Mouse (Mus musculus): ENCODE data around the gene Tns2. TPM values are rescaled to one million over a fixed set of nuclear protein-coding genes. Genes with fewer than 3 reads are reported as not detected.
A peak's percentile ranks its signal among the peaks of the same experiment; 100 is the strongest.

Gene Tns2
- polyA plus RNA-seq, 1 experiment from 2014 or later, result 48.3 TPM

DNA sequence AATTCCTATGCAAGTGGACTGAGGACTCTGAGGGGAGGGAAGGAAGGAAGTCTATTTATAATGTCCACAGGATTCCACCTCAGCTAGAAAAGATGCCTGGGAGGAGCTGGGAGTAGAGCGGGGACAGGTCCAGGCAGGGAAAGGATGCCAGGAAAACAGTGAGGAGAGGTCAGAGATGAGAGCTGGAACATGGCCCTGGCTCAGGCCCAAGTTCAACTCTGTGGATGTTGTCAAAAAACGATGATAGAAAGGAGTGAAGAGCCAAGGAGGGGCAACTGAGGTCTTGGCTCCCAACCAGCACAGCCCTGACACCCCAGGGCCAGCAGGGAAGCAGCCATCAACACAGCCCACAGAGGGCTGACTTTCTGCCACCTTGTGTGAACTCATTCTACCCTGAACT lies 26.1 kb downstream of the Tns2 start:
- 36% methylated on average over 2 of the region's 2 CpGs for WGBS
- Histone ChIP-seq H3K4me2 (no peak overlapping the region), H3K9ac (no peak overlapping the region), H3K9me3 (ENCODE audit: low read depth, low read length) (no peaks in the 10 kb centered on the region), H3K27me3 (ENCODE audit: insufficient read depth, low read length) (no peaks in the 10 kb centered on the region), H3K27ac (ENCODE audit: low read depth) (peak overlapping the region; percentile 33; the same call in 1 of the 2 replicates), H3K4me1 (ENCODE audit: insufficient read depth) (no peaks in the 10 kb centered on the region), H3K36me3 (ENCODE audit: insufficient read depth) (peaks cover 70% of the 10 kb centered on the region), H3K4me3 (ENCODE audit: low read depth, low read length) (no peak overlapping the region)
- no peak; the same call in 1 of the 2 replicates for ATAC-seq (ENCODE audit: insufficient read depth)
- DNase-seq, result peak; percentile 39
- TF ChIP-seq CTCF (IDR thresholded peaks at IDR 0.05; ENCODE audit: low read depth), result no peak

GRCm38 (mm10) chr15:102133314-102133713 lies 33.1 kb downstream of the Tns2 start:
- Histone ChIP-seq H3K9me3 (ENCODE audit: low read depth, low read length) (no peaks in the 10 kb centered on the region), H3K4me1 (ENCODE audit: insufficient read depth) (peaks cover 11% of the 10 kb centered on the region; the same call in 1 of the 2 replicates), H3K27ac (ENCODE audit: low read depth) (no peak overlapping the region), H3K36me3 (ENCODE audit: insufficient read depth) (peaks cover 47% of the 10 kb centered on the region), H3K4me2 (no peak overlapping the region), H3K27me3 (ENCODE audit: insufficient read depth, low read length) (no peaks in the 10 kb centered on the region), H3K4me3 (ENCODE audit: low read depth, low read length) (no peak overlapping the region), H3K9ac (no peak overlapping the region)
- no peak for DNase-seq
- 65% methylated on average over 9 of the region's 9 CpGs for WGBS
- ATAC-seq (ENCODE audit: insufficient read depth), result no peak
- TF ChIP-seq CTCF (IDR thresholded peaks at IDR 0.05; ENCODE audit: low read depth), result no peak

GRCm38 (mm10) chr15:102134709-102135108 lies 34.5 kb downstream of the Tns2 start:
- no peak for ATAC-seq (ENCODE audit: insufficient read depth)
- H3K36me3 ChIP-seq (ENCODE audit: insufficient read depth), result peaks cover 36% of the 10 kb centered on the region
- no peak for DNase-seq

GRCm38 (mm10) chr15:102135522-102136128 lies 35.4 kb downstream of the Tns2 start:
- peak overlapping the region; percentile 72 for H3K9ac ChIP-seq
- peaks cover 27% of the 10 kb centered on the region for H3K36me3 ChIP-seq (ENCODE audit: insufficient read depth)
- WGBS, result 1% methylated on average over 35 of the region's 35 CpGs
- TF ChIP-seq CTCF (IDR thresholded peaks at IDR 0.05; ENCODE audit: low read depth), result no peak
- no peaks in the 10 kb centered on the region for H3K27me3 ChIP-seq (ENCODE audit: insufficient read depth, low read length)
- H3K9me3 ChIP-seq (ENCODE audit: low read depth, low read length), result no peaks in the 10 kb centered on the region
- H3K4me3 ChIP-seq (ENCODE audit: low read depth, low read length), result peak overlapping the region; percentile 81
- peaks cover 11% of the 10 kb centered on the region; the same call in 1 of the 2 replicates for H3K4me1 ChIP-seq (ENCODE audit: insufficient read depth)
- H3K4me2 ChIP-seq, result peak overlapping the region; percentile 68
- ATAC-seq (ENCODE audit: insufficient read depth), result peak; percentile 78
- DNase-seq, result peak; percentile 7
- H3K27ac ChIP-seq (ENCODE audit: low read depth), result peak overlapping the region; percentile 71

More at GRCm38 (mm10) chr15:102134709-102135108, 34.5 kb downstream of the Tns2 start:
- Histone ChIP-seq H3K9ac (peak overlapping the region; percentile 72; the same call in 1 of the 2 replicates), H3K4me1 (ENCODE audit: insufficient read depth) (peaks cover 11% of the 10 kb centered on the region; the same call in 1 of the 2 replicates), H3K4me3 (ENCODE audit: low read depth, low read length) (no peak overlapping the region), H3K27ac (ENCODE audit: low read depth) (no peak overlapping the region), H3K4me2 (peak overlapping the region; percentile 68), H3K9me3 (ENCODE audit: low read depth, low read length) (no peaks in the 10 kb centered on the region), H3K27me3 (ENCODE audit: insufficient read depth, low read length) (no peaks in the 10 kb centered on the region)
- TF ChIP-seq CTCF (IDR thresholded peaks at IDR 0.05; ENCODE audit: low read depth), result no peak
- 54% methylated on average over 2 of the region's 2 CpGs for whole genome bisulfite sequencing

DNA sequence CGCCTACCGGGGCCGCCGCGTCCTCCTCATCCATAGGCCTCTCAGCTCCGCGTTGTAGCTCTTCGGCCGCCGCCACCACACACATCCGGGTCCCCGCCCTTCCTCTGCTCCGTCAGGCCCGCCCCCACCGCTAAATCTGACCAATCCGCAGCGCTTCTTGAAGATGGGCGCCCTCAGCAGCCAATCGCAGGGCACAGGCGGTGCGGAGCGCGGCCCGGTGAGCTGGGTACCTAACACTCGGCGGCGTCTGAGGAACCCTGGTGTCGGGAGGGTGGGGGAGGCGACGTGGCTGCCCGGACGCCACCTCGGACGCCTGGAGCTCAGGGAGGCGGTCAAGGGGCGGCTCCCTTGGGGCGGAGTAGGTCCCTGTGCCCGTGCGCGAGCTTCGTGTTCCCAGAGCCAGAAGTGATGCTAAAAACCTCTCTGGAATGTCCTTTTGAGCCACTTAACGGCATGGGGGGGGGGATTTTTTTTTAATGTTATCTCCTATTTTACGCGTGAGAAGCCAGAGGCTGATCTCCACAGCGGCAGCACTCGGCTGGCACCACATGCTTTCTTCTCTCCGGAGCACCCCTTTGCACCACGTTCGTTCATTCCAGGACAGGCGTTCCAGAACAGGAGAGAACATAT lies 36.0 kb downstream of the Tns2 start, which contains the start of gene Spryd3:
Spryd3 (minus strand) TSS at position 106 of the 630 bp plus-strand sequence.
- H3K27me3 ChIP-seq (ENCODE audit: insufficient read depth, low read length), result no peaks in the 10 kb centered on the region
- H3K4me2 ChIP-seq, result peak within 1 kb of the TSS; percentile 68
- peak; percentile 96 for DNase-seq
- peak within 1 kb of the TSS; percentile 81 for H3K4me3 ChIP-seq (ENCODE audit: low read depth, low read length)
- H3K9ac ChIP-seq, result peak within 1 kb of the TSS; percentile 72
- peak; percentile 99 for ATAC-seq (ENCODE audit: insufficient read depth)
- WGBS, result under 1% methylated on average over 50 of the region's 50 CpGs
- peaks cover 11% of the 10 kb centered on the region; the same call in 1 of the 2 replicates for H3K4me1 ChIP-seq (ENCODE audit: insufficient read depth)
- H3K9me3 ChIP-seq (ENCODE audit: low read depth, low read length), result no peaks in the 10 kb centered on the region
- H3K36me3 ChIP-seq (ENCODE audit: insufficient read depth), result peaks cover 21% of the 10 kb centered on the region
- no peak for TF ChIP-seq CTCF (IDR thresholded peaks at IDR 0.05; ENCODE audit: low read depth)
- H3K27ac ChIP-seq (ENCODE audit: low read depth), result peak within 1 kb of the TSS; percentile 71

DNA sequence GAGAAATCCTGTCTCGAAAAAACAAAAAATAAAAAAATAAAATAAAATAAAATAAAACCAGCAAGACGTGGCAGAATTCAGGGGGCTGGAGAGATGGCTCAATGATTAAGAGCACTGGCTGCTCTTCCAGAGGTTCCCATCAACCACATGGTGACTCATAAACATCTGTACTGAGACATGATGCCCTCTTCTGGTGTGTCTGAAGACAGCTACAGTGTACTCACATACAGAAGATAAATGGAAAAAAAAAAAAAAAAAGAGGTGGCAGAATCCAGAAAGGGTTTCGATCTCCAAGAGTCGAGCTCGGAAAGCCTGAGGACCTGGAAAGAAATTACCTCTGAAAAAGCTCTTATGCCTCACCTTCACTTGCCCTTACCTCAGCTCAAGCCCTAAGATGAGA lies 40.9 kb downstream of the Tns2 start:
- no peak overlapping the region for H3K4me2 ChIP-seq
- H3K9ac ChIP-seq, result no peak overlapping the region
- ATAC-seq (ENCODE audit: insufficient read depth), result no peak
- no peaks in the 10 kb centered on the region for H3K36me3 ChIP-seq (ENCODE audit: insufficient read depth)
- H3K4me3 ChIP-seq (ENCODE audit: low read depth, low read length), result no peak overlapping the region
- no peak for DNase-seq
- H3K4me1 ChIP-seq (ENCODE audit: insufficient read depth), result peaks cover 16% of the 10 kb centered on the region
- TF ChIP-seq CTCF (IDR thresholded peaks at IDR 0.05; ENCODE audit: low read depth), result no peak
- no peaks in the 10 kb centered on the region for H3K9me3 ChIP-seq (ENCODE audit: low read depth, low read length)
- no peak overlapping the region for H3K27ac ChIP-seq (ENCODE audit: low read depth)
- H3K27me3 ChIP-seq (ENCODE audit: insufficient read depth, low read length), result peaks cover 22% of the 10 kb centered on the region
- WGBS, result 91% methylated on average over 5 of the region's 5 CpGs

Measured in lung, embryonic 14.5 days (tissue).